9 mouse cellular contexts compared by ENCODE assay signal in genomic region chr3:135630430-135631095, GRCm38 (mm10).
A peak's percentile ranks its signal among the peaks of the same experiment; 100 is the strongest.
DNase-seq lines count a peak whose midpoint lies in the region; ATAC-seq lines count a peak whose summit lies in the region.
"Had no signal": no experiment of that assay in that cellular context is flagged by ENCODE, and none has a peak within 500 bp of the region (broad histone marks: within the 10 kb centered on the region; RNA-seq: fewer than 3 reads in every experiment).

No protein-coding gene starts in this region.

- H3K4me3 ChIP-seq in forebrain, embryonic 13.5 days = no peak overlapping the region
- H3K4me3 ChIP-seq in embryonic facial prominence, embryonic 10.5 days = no peak overlapping the region

- peaks cover 9% of the 10 kb centered on the region; the same call in 1 of the 2 replicates for H3K36me3 ChIP-seq in forebrain, embryonic 13.5 days (ENCODE audit: poor library complexity, severe bottlenecking)
- H3K36me3 ChIP-seq in embryonic facial prominence, embryonic 10.5 days (replicated peaks) = peaks cover 31% of the 10 kb centered on the region

- peak; percentile 72 for ATAC-seq in forebrain, embryonic 13.5 days
- no peak for ATAC-seq in CD4-positive, CD25-positive, alpha-beta regulatory T cell, adult 4 months

- no peaks in the 10 kb centered on the region for H3K27me3 ChIP-seq in forebrain, embryonic 13.5 days
- no peaks in the 10 kb centered on the region for H3K27me3 ChIP-seq in embryonic facial prominence, embryonic 10.5 days (replicated peaks; ENCODE audit: low read depth, poor library complexity, severe bottlenecking)

- H3K4me1 ChIP-seq in forebrain, embryonic 13.5 days = no peaks in the 10 kb centered on the region
- H3K4me1 ChIP-seq in embryonic facial prominence, embryonic 10.5 days = peaks cover 19% of the 10 kb centered on the region; the same call in 1 of the 2 replicates

- H3K9me3 ChIP-seq in forebrain, embryonic 13.5 days (replicated peaks) = no peaks in the 10 kb centered on the region
- H3K9me3 ChIP-seq in embryonic facial prominence, embryonic 10.5 days = no peaks in the 10 kb centered on the region

- no peak overlapping the region for H3K9ac ChIP-seq in forebrain, embryonic 13.5 days

- intact Hi-C loops in left cerebral cortex, postnatal 36 days (cut with DNase I) = loop anchor here (5.0 kb wide), 1 partner anchor 97 kb away; no protein-coding TSS in a partner anchor

- H3K27ac ChIP-seq in forebrain, embryonic 13.5 days = no peak overlapping the region
- no peak overlapping the region for H3K27ac ChIP-seq in embryonic facial prominence, embryonic 10.5 days (replicated peaks)
- H3K27ac ChIP-seq: kidney, postnatal 0 days had no signal

- WGBS in forebrain, embryonic 13.5 days = 65% methylated on average over 21 of the region's 21 CpGs
- WGBS in embryonic facial prominence, embryonic 10.5 days = 71% methylated on average over 21 of the region's 21 CpGs

- H3K4me2 ChIP-seq in forebrain, embryonic 13.5 days = no peak overlapping the region; the same call in 1 of the 2 replicates

- peak; percentile 29 for DNase-seq in kidney, adult 11 months
- DNase-seq in kidney, postnatal 10 days = no peak
- DNase-seq in Muller cell, postnatal 12 days (ENCODE audit: inconsistent ontology term) = peak; percentile 46
- peak; percentile 36 to 60 for DNase-seq in left cerebral cortex, postnatal 36 days (ENCODE audit: low spot score in 2 of 2)
- no peak for DNase-seq in urinary bladder, postnatal 25 days (ENCODE audit: low spot score)
- DNase-seq in embryonic facial prominence, embryonic 10.5 days (ENCODE audit: low spot score) = no peak

Comparison
In these comparisons a context has a peak if more than half of its experiments do, and no peak if none do; other contexts are left out.
1. DNase-seq: peak in kidney, adult 11 months (single experiment), Muller cell, postnatal 12 days (single experiment) and left cerebral cortex, postnatal 36 days (2 of 2); none in kidney, postnatal 10 days (single experiment), urinary bladder, postnatal 25 days (single experiment) and embryonic facial prominence, embryonic 10.5 days (single experiment).